Mouse (Mus musculus) forebrain, postnatal 0 days (tissue): ENCODE data around the gene Tcf20. TPM values are rescaled to one million over a fixed set of nuclear protein-coding genes. Genes with fewer than 3 reads are reported as not detected.
"Not testable (repeated sequence)": the region's sequence is repeated elsewhere in the genome, so short reads cannot be mapped to it uniquely, and the experiment has no call there.

ENCODE experiments used
- ATAC-seq: fragments of 200-750 bp; cut with Nextera tagmentation; 2 replicates; pipeline ENCODE4 v1.8.0; 2017; ENCODE audit warnings: mild to moderate bottlenecking, moderate library complexity
- DNase-seq: peaks from one replicate; pipeline ENCODE4 v3.0.0-alpha.2; 2015
- H3K27ac ChIP-seq: fragments of 300-500 bp; sonication (generic); 2 replicates; pipeline ENCODE4 v1.5.1; 2014; ENCODE audit warnings: low read depth, mild to moderate bottlenecking, antibody characterized with exemption, low read length, moderate library complexity, mixed read lengths
- H3K27me3 ChIP-seq: fragments of 300-500 bp; sonication (generic); 2 replicates; pipeline ENCODE4 v1.6.1; 2014; ENCODE audit warnings: mild to moderate bottlenecking, low read length, mixed read lengths; ENCODE audit not compliant: insufficient read depth
- H3K36me3 ChIP-seq: fragments of 300-500 bp; sonication (generic); 2 replicates; pipeline ENCODE4 v1.6.1; 2014; ENCODE audit warnings: mild to moderate bottlenecking, moderate library complexity; ENCODE audit not compliant: insufficient read depth
- H3K4me1 ChIP-seq: fragments of 300-500 bp; sonication (generic); 2 replicates; pipeline ENCODE4 v1.6.1; 2014; ENCODE audit warnings: antibody characterized with exemption; ENCODE audit not compliant: insufficient read depth
- H3K4me2 ChIP-seq: fragments of 300-500 bp; sonication (generic); 2 replicates; pipeline ENCODE4 v1.6.1; 2014; ENCODE audit warnings: low read depth, mild to moderate bottlenecking, moderate library complexity
- H3K4me3 ChIP-seq: fragments of 300-500 bp; sonication (generic); 2 replicates; pipeline ENCODE4 v1.5.1; 2014; ENCODE audit warnings: low read depth, low read length, mixed read lengths
- H3K9ac ChIP-seq: fragments of 300-500 bp; sonication (generic); 2 replicates; pipeline ENCODE4 v1.6.1; 2014; ENCODE audit warnings: mild to moderate bottlenecking
- H3K9me3 ChIP-seq: fragments of 300-500 bp; sonication (generic); 2 replicates; pipeline ENCODE4 v1.6.1; 2016; ENCODE audit warnings: low read length
- CTCF ChIP-seq: sonication (generic); IDR thresholded peaks from 2 replicates; pipeline ENCODE4 v1.5.1; 2016; ENCODE audit warnings: antibody characterized with exemption, control low read depth, low read depth
- WGBS: fragments of 180-500 bp; shearing (Covaris S2); extraction: QIAGEN DNeasy Blood & Tissue Kit; methylation state at CpG from one replicate; pipeline ENCODE4 v1.1.7; 2014; 5-methylcytosine and 5-hydroxymethylcytosine counted together
- polyA plus RNA-seq: library from polyadenylated mRNA; unstranded; fragments of >200 nt; fragmentation: Nextera tagmentation; extraction: Ambion mirVana; gene quantifications from 2 replicates; pipeline ENCODE4 v1.2.1, GENCODE M21; 2015
- total RNA-seq: library from RNA; depleted of rRNA; stranded (reverse); fragments of >200 nt; gene quantifications from 2 replicates; pipeline ENCODE4 v1.2.3, GENCODE M21; 2014

Gene Tcf20
- total and polyA plus RNA-seq, 2 experiments from 2014 or later = 12.2 to 150 TPM

GRCm38 (mm10) chr15:82896336-82896735 lies 91.3 kb downstream of the Tcf20 start:
- H3K27ac ChIP-seq = no peak overlapping the region
- H3K9me3 ChIP-seq = no peaks in the 10 kb centered on the region
- H3K4me1 ChIP-seq = peaks cover 9% of the 10 kb centered on the region
- no peak for DNase-seq
- no peaks in the 10 kb centered on the region for H3K36me3 ChIP-seq
- ATAC-seq = no peak
- no peak overlapping the region for H3K9ac ChIP-seq
- H3K4me3 ChIP-seq = no peak overlapping the region
- no peak overlapping the region for H3K4me2 ChIP-seq
- 74% methylated on average over 1 of the region's 1 CpGs for WGBS
- no peak for TF ChIP-seq CTCF
- H3K27me3 ChIP-seq = no peaks in the 10 kb centered on the region

DNA sequence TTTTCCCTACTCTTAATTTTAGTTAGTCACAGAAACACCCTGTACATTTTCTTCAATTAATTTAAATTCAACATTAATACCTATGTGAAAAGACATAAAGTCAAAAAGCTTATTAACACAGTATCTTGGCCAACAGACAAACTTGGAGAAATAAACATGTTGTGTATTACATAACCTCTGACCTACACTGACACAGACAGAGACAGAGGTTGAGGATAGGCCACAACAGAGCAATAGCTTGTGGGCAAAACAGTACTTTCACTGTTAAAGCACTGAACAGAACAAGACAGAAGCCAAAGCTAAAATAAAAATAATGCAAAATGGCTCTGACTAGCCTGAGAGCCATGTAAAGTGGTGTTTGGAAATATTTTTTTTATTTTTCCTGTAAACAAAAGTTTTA lies 97.2 kb downstream of the Tcf20 start:
- no peaks in the 10 kb centered on the region for H3K36me3 ChIP-seq
- ATAC-seq (no peak), DNase-seq (no peak)
- no peak for TF ChIP-seq CTCF
- no peak overlapping the region for H3K4me2 ChIP-seq
- no peaks in the 10 kb centered on the region for H3K27me3 ChIP-seq
- no peak overlapping the region for H3K9ac ChIP-seq
- no peaks in the 10 kb centered on the region for H3K9me3 ChIP-seq
- H3K4me3 ChIP-seq = no peak overlapping the region
- H3K27ac ChIP-seq = no peak overlapping the region
- H3K4me1 ChIP-seq = no peaks in the 10 kb centered on the region

DNA sequence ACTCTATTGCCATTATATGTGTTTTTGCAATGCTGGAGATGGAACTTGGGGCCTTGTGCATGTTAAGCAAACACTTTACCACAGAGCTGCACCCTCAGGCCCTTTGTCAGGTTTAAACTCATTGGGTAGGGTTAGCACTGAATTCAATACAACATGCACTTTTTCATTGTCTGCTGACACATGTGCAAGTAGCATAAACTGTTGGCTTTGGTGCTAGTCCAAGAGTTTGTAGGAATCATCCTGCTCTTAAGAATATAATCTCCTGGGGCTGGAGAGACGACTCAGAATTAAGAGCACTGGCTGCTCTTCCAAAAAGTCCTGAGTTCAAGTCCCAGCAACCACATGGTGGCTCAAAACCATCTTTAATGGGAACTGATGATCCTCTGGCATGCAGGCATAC lies 98.2 kb downstream of the Tcf20 start:
- Histone ChIP-seq H3K4me3 (no peak overlapping the region), H3K9ac (no peak overlapping the region), H3K27ac (no peak overlapping the region), H3K4me1 (no peaks in the 10 kb centered on the region), H3K4me2 (no peak overlapping the region), H3K36me3 (no peaks in the 10 kb centered on the region), H3K27me3 (no peaks in the 10 kb centered on the region), H3K9me3 (no peaks in the 10 kb centered on the region)
- no peak for DNase-seq
- 65% methylated on average over 1 of the region's 1 CpGs for WGBS
- no peak for ATAC-seq
- no peak for TF ChIP-seq CTCF

- 93% methylated on average over 2 of the region's 2 CpGs for WGBS
Measured at GRCm38 (mm10) chr15:82888466-82888865, 99.2 kb downstream of the Tcf20 start.

DNA sequence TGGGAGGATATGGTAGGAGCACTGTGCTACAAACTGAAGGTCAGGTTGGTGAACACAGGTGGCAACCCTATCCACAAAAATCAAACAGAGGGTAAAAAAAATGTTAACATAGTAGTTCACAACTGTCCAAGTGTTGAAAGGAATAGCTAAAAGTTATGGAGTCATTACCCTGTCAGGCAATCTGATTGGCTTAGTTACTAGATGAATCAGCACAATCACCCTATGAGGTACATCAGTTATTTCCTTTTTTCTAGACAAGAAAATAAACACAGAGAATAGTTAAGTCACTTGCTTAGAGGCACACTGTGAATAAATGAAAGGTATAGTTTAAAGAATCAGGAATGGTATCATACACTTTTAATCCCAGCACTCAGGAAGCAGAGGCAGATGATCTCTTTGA lies 110.4 kb downstream of the Tcf20 start:
- Histone ChIP-seq H3K4me2 (no peak overlapping the region), H3K27me3 (no peaks in the 10 kb centered on the region), H3K9ac (no peak overlapping the region), H3K4me3 (no peak overlapping the region), H3K9me3 (no peaks in the 10 kb centered on the region), H3K27ac (no peak overlapping the region), H3K36me3 (no peaks in the 10 kb centered on the region), H3K4me1 (no peaks in the 10 kb centered on the region)
- DNase-seq (no peak), ATAC-seq (no peak)
- no peak for TF ChIP-seq CTCF

More at GRCm38 (mm10) chr15:82888466-82888865, 99.2 kb downstream of the Tcf20 start:
- no peaks in the 10 kb centered on the region for H3K9me3 ChIP-seq
- no peak overlapping the region for H3K4me2 ChIP-seq
- DNase-seq (no peak), ATAC-seq (no peak)
- TF ChIP-seq CTCF = no peak
- H3K27ac ChIP-seq = no peak overlapping the region
- H3K4me3 ChIP-seq = no peak overlapping the region
- H3K9ac ChIP-seq = no peak overlapping the region
- no peaks in the 10 kb centered on the region for H3K36me3 ChIP-seq
- no peaks in the 10 kb centered on the region for H3K27me3 ChIP-seq
- H3K4me1 ChIP-seq = no peaks in the 10 kb centered on the region

DNA sequence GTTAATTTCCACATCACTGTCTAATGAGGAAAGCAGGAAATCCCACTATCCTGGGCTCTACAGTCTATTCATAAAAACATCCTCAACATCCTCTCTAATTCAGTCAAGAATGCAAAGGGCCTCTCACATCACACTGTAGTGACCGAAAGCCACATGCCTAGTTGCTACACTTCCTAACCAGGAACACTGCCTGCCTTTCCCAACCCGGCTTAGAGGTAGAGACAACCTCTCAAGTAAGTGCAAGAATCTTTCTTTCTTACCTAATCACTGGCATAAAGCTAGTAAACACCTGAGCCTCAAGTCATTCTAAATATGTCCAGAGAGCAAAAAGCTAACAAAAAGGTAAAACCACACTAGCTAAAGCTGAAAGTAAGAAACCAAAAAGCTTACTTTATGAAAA lies 110.8 kb downstream of the Tcf20 start:
- DNase-seq (no peak), ATAC-seq (no peak)
- Histone ChIP-seq H3K4me3 (no peak overlapping the region), H3K9me3 (no peaks in the 10 kb centered on the region), H3K27ac (no peak overlapping the region), H3K9ac (no peak overlapping the region), H3K27me3 (no peaks in the 10 kb centered on the region), H3K4me1 (no peaks in the 10 kb centered on the region), H3K4me2 (no peak overlapping the region), H3K36me3 (no peaks in the 10 kb centered on the region)
- TF ChIP-seq CTCF = no peak
- 89% methylated on average over 2 of the region's 2 CpGs for WGBS

- H3K4me3 ChIP-seq = no peak overlapping the region
Measured at GRCm38 (mm10) chr15:82872037-82872436, 115.6 kb downstream of the Tcf20 start.

GRCm38 (mm10) chr15:82866286-82866685 lies 121.4 kb downstream of the Tcf20 start:
- not testable (repeated sequence) for H3K27ac ChIP-seq, H3K9ac ChIP-seq, H3K27me3 ChIP-seq, H3K4me3 ChIP-seq, DNase-seq, H3K36me3 ChIP-seq, H3K4me2 ChIP-seq, H3K9me3 ChIP-seq, H3K4me1 ChIP-seq, ATAC-seq
- 100% methylated on average over 3 of the region's 3 CpGs for WGBS

More at GRCm38 (mm10) chr15:82872037-82872436, 115.6 kb downstream of the Tcf20 start:
- Histone ChIP-seq H3K4me2 (no peak overlapping the region), H3K4me1 (no peaks in the 10 kb centered on the region), H3K9me3 (no peaks in the 10 kb centered on the region), H3K9ac (no peak overlapping the region), H3K27ac (no peak overlapping the region), H3K36me3 (no peaks in the 10 kb centered on the region), H3K27me3 (no peaks in the 10 kb centered on the region)
- no peak for ATAC-seq
- no peak for TF ChIP-seq CTCF
- DNase-seq = no peak
- 81% methylated on average over 1 of the region's 1 CpGs for WGBS
